Mouse (Mus musculus): ENCODE measurements around the gene Cdip1. TPM values are rescaled to one million over a fixed set of nuclear protein-coding genes. Genes with fewer than 3 reads are reported as not detected.

The Cdip1 gene
- 73.7 TPM for polyA plus RNA-seq (2017; shearing (Covaris generic))

DNA sequence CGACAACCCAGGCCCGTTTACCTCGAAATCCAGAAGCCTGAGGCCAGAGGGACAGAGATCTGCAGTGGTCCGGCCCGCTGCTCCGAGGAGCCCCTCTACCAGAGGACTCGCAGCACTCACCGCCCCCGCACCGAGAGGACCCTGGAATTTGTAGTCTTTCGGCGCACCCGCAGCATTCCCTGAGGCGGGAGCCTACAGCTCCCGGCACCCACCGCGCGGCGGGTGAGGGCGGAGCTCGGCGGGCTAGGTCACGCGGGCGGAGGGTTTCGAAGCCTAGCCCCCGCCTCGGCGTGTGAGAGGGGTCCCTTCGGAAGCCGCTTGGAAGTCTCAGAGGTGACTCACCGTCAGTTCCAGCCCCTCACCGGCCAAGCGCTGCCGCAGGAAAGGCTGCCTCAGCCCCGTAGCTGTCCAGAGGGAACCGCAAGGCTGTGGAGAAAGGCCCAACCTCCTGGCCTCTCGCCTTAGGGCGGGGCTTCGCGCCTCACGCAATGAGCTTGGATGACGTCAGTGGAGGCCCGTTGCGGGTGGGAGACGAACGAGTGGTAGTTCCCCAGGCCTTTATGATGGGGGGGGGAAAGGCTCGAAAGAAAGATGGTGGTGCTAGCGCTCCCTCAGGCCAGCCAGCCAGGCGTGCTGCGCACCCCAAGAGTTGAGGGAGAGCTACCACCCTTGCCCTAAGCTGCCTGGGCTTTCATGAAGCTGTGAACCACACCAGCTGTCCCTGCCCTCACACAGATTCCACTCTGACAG is at the start of gene Cdip1:
Gene Cdip1 (minus strand): TSS at position 483 of the 750 bp plus-strand sequence.

GRCm38 (mm10) chr16:4835191-4835590 is 45.1 kb upstream of the Cdip1 start, which contains the start of gene 4930562C15Rik:
4930562C15Rik (plus strand) TSS chr16:4835416.

GRCm38 (mm10) chr16:4725780-4726527 is 64.1 kb downstream of the Cdip1 start, which contains the start of gene Hmox2:
Hmox2 (plus strand) TSS chr16:4726361.

GRCm38 (mm10) chr16:4718753-4719518 is 71.2 kb downstream of the Cdip1 start, which contains the start of gene Nmral1:
Nmral1 (minus strand) TSS chr16:4719356.

Other genes starting within 250 kb of the Cdip1 start
- gene Srl, start 248.5 kb downstream of the Cdip1 start, polyA plus RNA-seq (2017; shearing (Covaris generic)), result not detected
- gene Tfap4, start 230.4 kb downstream of the Cdip1 start, polyA plus RNA-seq (2017; shearing (Covaris generic)), result 1.0 TPM
- gene Glis2, start 195.6 kb downstream of the Cdip1 start, polyA plus RNA-seq (2017; shearing (Covaris generic)), result 0.17 TPM
- 9.7 TPM for gene Pam16, start 165.3 kb downstream of the Cdip1 start, polyA plus RNA-seq (2017; shearing (Covaris generic))
- gene Vasn, start 150.4 kb downstream of the Cdip1 start, polyA plus RNA-seq (2017; shearing (Covaris generic)), result 0.65 TPM
- 33.5 TPM for gene Dnaja3, start 150.3 kb downstream of the Cdip1 start, polyA plus RNA-seq (2017; shearing (Covaris generic))
- 103 TPM for gene Coro7, start 110.5 kb downstream of the Cdip1 start, polyA plus RNA-seq (2017; shearing (Covaris generic))
- gene Nmral1, start 70.9 kb downstream of the Cdip1 start, polyA plus RNA-seq (2017; shearing (Covaris generic)), result 2.7 TPM
- 47.4 TPM for gene Hmox2, start 63.9 kb downstream of the Cdip1 start, polyA plus RNA-seq (2017; shearing (Covaris generic))
- 0.31 TPM for gene 4930562C15Rik, start 45.1 kb upstream of the Cdip1 start, polyA plus RNA-seq (2017; shearing (Covaris generic))
- 119 TPM for gene Ubald1, start 90.0 kb upstream of the Cdip1 start, polyA plus RNA-seq (2017; shearing (Covaris generic))
- 61.7 TPM for gene Mgrn1, start 96.0 kb upstream of the Cdip1 start, polyA plus RNA-seq (2017; shearing (Covaris generic))
- 57.5 TPM for gene Nudt16l1, start 148.5 kb upstream of the Cdip1 start, polyA plus RNA-seq (2017; shearing (Covaris generic))
- gene Anks3, start 173.9 kb upstream of the Cdip1 start, polyA plus RNA-seq (2017; shearing (Covaris generic)), result 55.1 TPM
- not detected for gene Sept12, start 207.6 kb upstream of the Cdip1 start, polyA plus RNA-seq (2017; shearing (Covaris generic))
- gene Smim22, start 217.0 kb upstream of the Cdip1 start, polyA plus RNA-seq (2017; shearing (Covaris generic)), result not detected
- 15.3 TPM for gene Rogdi, start 223.3 kb upstream of the Cdip1 start, polyA plus RNA-seq (2017; shearing (Covaris generic))